Mouse (Mus musculus) stomach, embryonic 15.5 days (tissue): Measurements from ENCODE around the gene Neb. TPM values are rescaled to one million over a fixed set of nuclear protein-coding genes. Genes with fewer than 3 reads are reported as not detected.
"Not testable (repeated sequence)": the region's sequence is repeated elsewhere in the genome, so short reads cannot be mapped to it uniquely, and the experiment has no call there.

ENCODE experiments used
- ATAC-seq: fragments of 200-750 bp; cut with Nextera tagmentation; 2 replicates; pipeline ENCODE4 v1.8.0; 2017; ENCODE audit warnings: low read depth, moderate number of reproducible peaks, moderate TSS enrichment; ENCODE audit not compliant: insufficient read depth, low FRiP score
- H3K27ac ChIP-seq: fragments of 300-500 bp; sonication (generic); 2 replicates; pipeline ENCODE4 v1.5.1; 2015; ENCODE audit warnings: mild to moderate bottlenecking, inconsistent platforms
- H3K27me3 ChIP-seq: fragments of 300-500 bp; sonication (generic); replicated peaks from 2 replicates; pipeline ENCODE4 v1.6.1; 2015; ENCODE audit warnings: inconsistent platforms
- H3K36me3 ChIP-seq: fragments of 300-500 bp; sonication (generic); 2 replicates; pipeline ENCODE4 v1.6.1; 2015; ENCODE audit warnings: inconsistent platforms
- H3K4me1 ChIP-seq: fragments of 300-500 bp; sonication (generic); 2 replicates; pipeline ENCODE4 v1.6.1; 2015; ENCODE audit warnings: inconsistent platforms
- H3K4me2 ChIP-seq: fragments of 300-500 bp; sonication (generic); 2 replicates; pipeline ENCODE4 v1.6.1; 2015; ENCODE audit warnings: mild to moderate bottlenecking, inconsistent platforms
- H3K4me3 ChIP-seq: fragments of 300-500 bp; sonication (generic); replicated peaks from 2 replicates; pipeline ENCODE4 v1.5.1; 2015; ENCODE audit warnings: inconsistent platforms
- H3K9ac ChIP-seq: fragments of 300-500 bp; sonication (generic); 2 replicates; pipeline ENCODE4 v1.6.1; 2015; ENCODE audit warnings: inconsistent platforms
- H3K9me3 ChIP-seq: fragments of 300-500 bp; sonication (generic); 2 replicates; pipeline ENCODE4 v1.6.1; 2016; ENCODE audit warnings: inconsistent platforms
- WGBS: fragments of 180-500 bp; shearing (Covaris S2); methylation state at CpG from one replicate; pipeline ENCODE4 v1.1.7; 2015; 5-methylcytosine and 5-hydroxymethylcytosine counted together
- microRNA-seq: library from miRNA; unstranded; fragments of <30 nt; microRNA quantifications from one replicate; pipeline ENCODE4, GENCODE M21; 2016
- polyA plus RNA-seq: library from polyadenylated mRNA; unstranded; fragments of >200 nt; fragmentation: Nextera tagmentation; extraction: Ambion mirVana; gene quantifications from 2 replicates; pipeline ENCODE4 v1.2.1, GENCODE M21; 2015

The Neb gene
- polyA plus RNA-seq, 1 experiment from 2014 or later, result 1.4 TPM

GRCm38 (mm10) chr2:52169243-52170005 lies 208.8 kb downstream of the Neb start:
- Histone ChIP-seq H3K9ac (no peak overlapping the region), H3K4me2 (no peak overlapping the region), H3K4me1 (no peaks in the 10 kb centered on the region), H3K27me3 (no peaks in the 10 kb centered on the region), H3K9me3 (no peaks in the 10 kb centered on the region), H3K4me3 (no peak overlapping the region), H3K36me3 (no peaks in the 10 kb centered on the region), H3K27ac (no peak overlapping the region)
- WGBS, result 74% methylated on average over 7 of the region's 7 CpGs
- ATAC-seq, result no peak

- Histone ChIP-seq H3K4me3 (no peak overlapping the region), H3K9me3 (no peaks in the 10 kb centered on the region), H3K36me3 (no peaks in the 10 kb centered on the region), H3K27me3 (no peaks in the 10 kb centered on the region), H3K9ac (no peak overlapping the region), H3K27ac (no peak overlapping the region), H3K4me2 (no peak overlapping the region), H3K4me1 (no peaks in the 10 kb centered on the region)
- ATAC-seq, result no peak
- 82% methylated on average over 3 of the region's 3 CpGs for WGBS
Observed at GRCm38 (mm10) chr2:52153064-52153463, 225.2 kb downstream of the Neb start.

- H3K9ac ChIP-seq, result no peak overlapping the region
- H3K9me3 ChIP-seq, result no peaks in the 10 kb centered on the region
- H3K27ac ChIP-seq, result no peak overlapping the region
- no peaks in the 10 kb centered on the region; the same call in 1 of the 2 replicates for H3K4me1 ChIP-seq
- H3K4me2 ChIP-seq, result no peak overlapping the region
- no peaks in the 10 kb centered on the region; the same call in 1 of the 2 replicates for H3K36me3 ChIP-seq
- WGBS, result 95% methylated on average over 2 of the region's 2 CpGs
- H3K27me3 ChIP-seq, result no peaks in the 10 kb centered on the region
- no peak for ATAC-seq
- H3K4me3 ChIP-seq, result no peak overlapping the region
Observed at GRCm38 (mm10) chr2:52133351-52133750, 244.9 kb downstream of the Neb start.

GRCm38 (mm10) chr2:52131370-52131769 lies 246.9 kb downstream of the Neb start:
- H3K4me2 ChIP-seq, H3K4me3 ChIP-seq, H3K9ac ChIP-seq, H3K36me3 ChIP-seq, H3K27me3 ChIP-seq, H3K27ac ChIP-seq, H3K4me1 ChIP-seq, H3K9me3 ChIP-seq, ATAC-seq: not testable (repeated sequence)
- 96% methylated on average over 20 of the region's 20 CpGs for WGBS

GRCm38 (mm10) chr2:52114086-52114485 lies 264.2 kb downstream of the Neb start:
- no peak overlapping the region for H3K4me3 ChIP-seq
- WGBS, result 93% methylated on average over 1 of the region's 1 CpGs
- no peak overlapping the region for H3K27ac ChIP-seq
- no peak overlapping the region for H3K9ac ChIP-seq
- H3K27me3 ChIP-seq, result no peaks in the 10 kb centered on the region
- peaks cover 38% of the 10 kb centered on the region for H3K36me3 ChIP-seq
- H3K4me1 ChIP-seq, result no peaks in the 10 kb centered on the region
- no peak overlapping the region for H3K4me2 ChIP-seq
- no peak for ATAC-seq
- no peaks in the 10 kb centered on the region for H3K9me3 ChIP-seq

Small RNA genes lying within 50 kb of the gene (microRNA-seq; reads per million reads assigned to microRNA genes)
- gene Gm22095, result not detected

Other genes starting within 250 kb of the Neb start
- gene Arl5a, start 46.4 kb upstream of the Neb start, polyA plus RNA-seq, result 35.9 and 37.1 TPM in 2 replicates